Mouse (Mus musculus): ENCODE data around the gene Inca1.

GRCm38 (mm10) chr11:70745636-70746035 lies 45.7 kb upstream of the Inca1 start:
- TF ChIP-seq POLR2A (IDR thresholded peaks at IDR 0.05; ENCODE audit: control insufficient read depth, low read depth, low read length) (no peak), CTCF (IDR thresholded peaks at IDR 0.05; ENCODE audit: control insufficient read depth, insufficient read depth, insufficient replicate concordance, low read depth, low read length) (no peak)

All from testis, adult 2 months (tissue).